Mouse (Mus musculus) NIH3T3 (cell line): ENCODE results near the gene Stpg1.
A peak's percentile ranks its signal among the peaks of the same experiment; 100 is the strongest.

ENCODE experiments used
- DNase-seq: peaks from one replicate; pipeline ENCODE4 v3.0.0-alpha.2; 2012; ENCODE audit warnings: low read depth

Stpg1 gene

GRCm38 (mm10) chr4:135494521-135495396 is at the start of gene Stpg1, which contains the start of gene Nipal3:
TSS of gene Stpg1 (plus strand) at chr4:135494790.
TSS of gene Nipal3 (minus strand) at chr4:135495038.
- peak; percentile 80 for DNase-seq

DNA sequence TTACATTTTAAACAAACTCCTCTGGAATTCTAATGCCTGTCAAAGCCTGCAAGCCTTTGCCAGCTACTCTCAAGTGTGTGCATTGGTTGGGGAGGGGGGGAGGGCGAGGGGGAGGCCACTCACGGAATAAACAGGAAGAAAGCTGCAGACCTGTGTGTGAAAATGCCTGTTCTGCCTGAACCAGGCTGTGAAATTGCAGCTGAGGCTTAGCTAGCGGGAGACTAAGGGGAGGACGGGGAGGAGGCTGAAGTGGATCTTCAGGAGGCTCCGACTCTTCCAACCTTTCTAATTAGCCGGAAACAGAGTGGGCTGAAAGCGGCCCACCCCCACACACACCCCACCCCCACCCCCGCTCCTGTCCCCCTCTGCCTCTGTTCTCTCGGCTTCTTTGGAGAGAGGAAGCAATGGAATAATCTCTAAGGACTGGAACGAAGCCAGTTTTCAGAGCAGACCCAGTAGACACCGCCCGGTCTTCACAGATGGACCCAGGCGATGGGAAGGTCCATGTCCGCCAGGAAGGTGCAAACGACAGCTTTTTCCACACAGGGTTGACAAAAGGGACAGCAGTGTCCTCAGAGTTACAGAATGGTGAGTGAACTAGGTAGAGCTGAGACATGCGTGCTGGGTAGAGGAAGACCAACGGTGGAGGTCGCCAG is 43.1 kb upstream of the Stpg1 start:
- no peak for DNase-seq

DNA sequence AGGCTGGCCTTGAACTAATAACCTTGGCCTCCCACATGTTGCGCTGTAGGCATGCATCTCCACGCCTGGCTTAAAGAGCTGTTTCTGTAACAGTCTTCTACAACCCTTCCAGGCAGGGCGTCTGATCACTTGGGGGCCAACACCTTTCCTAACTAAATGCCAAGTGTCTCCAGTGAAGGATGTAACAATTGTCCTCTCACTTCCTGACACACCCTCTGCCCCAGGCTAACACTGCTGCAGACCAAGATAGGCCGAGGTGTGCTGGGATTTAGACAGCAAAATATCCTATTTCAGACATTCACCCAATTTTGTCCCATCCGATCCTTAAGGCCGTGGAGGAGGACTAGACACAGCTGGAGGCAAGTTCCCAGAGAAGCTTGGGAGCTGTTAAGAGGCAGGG is 41.4 kb upstream of the Stpg1 start:
- no peak for DNase-seq

DNA sequence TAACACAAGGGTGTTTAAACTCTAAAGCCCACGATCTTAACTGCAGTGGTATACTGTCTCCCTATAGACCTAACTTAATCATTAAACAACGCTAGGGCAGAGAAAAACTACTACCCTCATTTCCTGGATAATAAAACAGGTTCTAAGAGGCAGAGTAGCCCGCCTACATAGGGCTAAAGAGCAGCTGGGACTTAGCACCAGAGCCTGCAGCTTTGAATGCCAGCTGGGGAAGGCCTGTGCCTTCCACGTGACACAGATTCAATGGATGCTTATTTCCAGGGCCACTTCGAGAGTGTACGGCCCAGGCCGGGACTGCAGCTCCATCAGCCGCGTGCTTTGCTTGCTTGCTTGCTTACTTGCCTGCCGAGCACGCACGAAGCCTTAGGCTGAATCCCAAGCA is 41.0 kb upstream of the Stpg1 start:
- no peak for DNase-seq

- DNase-seq, result no peak
Measured at GRCm38 (mm10) chr4:135463406-135463805, 31.2 kb upstream of the Stpg1 start.

- no peak for DNase-seq
Measured at GRCm38 (mm10) chr4:135477851-135478250, 16.7 kb upstream of the Stpg1 start.

- no peak for DNase-seq
Measured at GRCm38 (mm10) chr4:135480370-135480769, 14.2 kb upstream of the Stpg1 start.

- no peak for DNase-seq
Measured at GRCm38 (mm10) chr4:135485086-135485485, 9.5 kb upstream of the Stpg1 start.

DNA sequence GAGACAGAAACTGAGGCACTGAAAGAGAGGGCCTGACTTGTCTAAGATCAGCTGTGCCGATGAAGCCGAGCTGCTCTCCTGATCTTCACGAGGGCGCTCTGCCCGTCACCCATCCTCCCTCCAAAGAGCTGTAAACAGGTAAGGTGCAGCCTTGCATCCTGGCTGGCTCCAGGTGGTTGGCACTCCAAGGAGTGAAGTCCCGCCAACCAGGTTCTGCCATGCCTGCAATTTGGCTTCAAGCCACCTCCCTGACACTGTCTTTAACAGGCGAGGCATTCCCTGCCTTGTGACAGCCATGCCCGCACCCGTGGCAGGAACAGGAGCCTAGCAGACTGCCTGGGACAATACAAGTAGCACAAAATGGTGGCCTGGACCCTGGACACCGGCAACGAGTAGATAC is 8.2 kb upstream of the Stpg1 start:
- DNase-seq, result no peak

GRCm38 (mm10) chr4:135489256-135489655 is 5.3 kb upstream of the Stpg1 start:
- no peak for DNase-seq

- no peak for DNase-seq
Measured at GRCm38 (mm10) chr4:135493271-135493670, 1.3 kb upstream of the Stpg1 start.

DNA sequence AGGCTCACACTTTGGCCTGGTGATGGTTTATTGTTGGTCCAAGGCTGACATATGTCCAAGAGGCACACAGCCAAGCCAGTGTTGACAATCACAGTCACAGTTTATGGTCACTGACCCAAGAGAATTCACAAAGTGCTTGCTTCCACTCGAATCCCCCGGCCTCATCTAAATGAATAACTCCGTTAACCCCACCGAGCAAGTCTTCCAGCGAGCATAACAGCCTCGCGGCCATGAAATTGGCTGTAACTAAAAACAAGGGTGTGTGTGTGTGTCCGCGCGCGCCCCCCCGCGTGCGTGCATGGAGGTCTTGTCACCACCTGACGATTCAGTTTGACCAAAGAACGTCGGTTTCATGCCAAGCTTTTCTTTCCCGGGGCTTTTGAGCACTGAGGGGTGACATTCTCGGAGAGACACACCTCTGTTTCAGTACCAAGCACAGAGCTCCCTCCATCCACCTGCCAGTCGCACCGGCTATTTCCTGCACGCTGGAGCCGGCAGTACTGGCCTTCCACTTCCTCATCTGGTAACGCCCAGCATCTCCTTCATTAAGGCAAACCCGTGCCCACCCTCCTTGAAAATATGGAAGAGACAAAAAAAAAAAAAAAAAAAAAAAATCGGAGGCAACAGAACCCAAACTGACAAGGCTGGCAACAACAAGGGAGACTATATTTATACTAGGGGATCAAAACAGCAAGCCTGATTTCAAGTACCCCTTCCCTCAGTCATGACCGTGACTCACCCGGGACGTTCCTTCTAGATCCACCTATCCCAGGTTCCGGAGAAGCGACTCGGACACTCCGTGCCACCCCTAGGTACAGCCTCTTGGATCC is 684 bp upstream of the Stpg1 start:
- peak; percentile 46 for DNase-seq

- no peak for DNase-seq
Measured at GRCm38 (mm10) chr4:135495397-135495791, 804 bp downstream of the Stpg1 start.

DNA sequence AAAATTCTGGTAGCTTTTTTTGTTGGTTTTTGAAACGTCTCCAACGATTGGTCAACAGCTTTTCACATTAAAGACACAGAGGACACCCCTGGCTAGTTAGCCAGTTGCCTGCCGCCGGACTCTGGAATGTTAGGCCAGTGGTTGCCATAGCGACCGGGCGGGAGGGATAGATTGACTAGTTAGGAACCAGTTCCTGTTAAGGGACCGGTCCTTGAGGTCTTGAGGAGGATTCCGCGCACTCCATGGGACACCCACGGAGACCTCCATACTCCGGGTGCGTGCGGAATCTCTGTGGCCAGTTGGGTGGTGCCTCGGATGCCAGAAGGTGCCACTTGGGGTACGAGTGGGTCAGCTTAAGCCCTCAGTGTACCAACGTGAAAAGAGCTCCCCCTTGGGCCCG is 1.2 kb downstream of the Stpg1 start:
- DNase-seq, result peak; percentile 16

GRCm38 (mm10) chr4:135498136-135498535 is 3.5 kb downstream of the Stpg1 start:
- no peak for DNase-seq

GRCm38 (mm10) chr4:135499831-135500230 is 5.2 kb downstream of the Stpg1 start:
- DNase-seq, result no peak

DNA sequence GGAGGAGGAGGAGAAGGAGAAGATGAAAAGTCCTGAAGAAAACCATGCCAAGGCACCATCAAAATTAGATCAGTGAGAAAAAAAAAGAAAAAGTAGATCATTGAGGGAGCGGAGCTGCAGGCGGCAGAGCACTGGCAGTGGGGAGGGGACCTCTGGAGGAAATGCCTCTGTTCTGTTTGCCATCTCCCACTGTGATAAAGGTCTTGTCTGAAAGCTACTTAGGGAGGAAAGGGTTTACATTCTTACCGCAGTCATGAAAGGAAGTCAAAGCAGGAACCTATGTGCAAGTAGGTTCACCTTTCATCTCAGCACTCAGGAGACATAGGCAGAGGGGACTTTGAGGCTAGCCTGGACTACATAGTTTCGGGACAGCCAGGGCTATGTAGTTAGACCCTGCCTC is 7.0 kb downstream of the Stpg1 start:
- no peak for DNase-seq

DNA sequence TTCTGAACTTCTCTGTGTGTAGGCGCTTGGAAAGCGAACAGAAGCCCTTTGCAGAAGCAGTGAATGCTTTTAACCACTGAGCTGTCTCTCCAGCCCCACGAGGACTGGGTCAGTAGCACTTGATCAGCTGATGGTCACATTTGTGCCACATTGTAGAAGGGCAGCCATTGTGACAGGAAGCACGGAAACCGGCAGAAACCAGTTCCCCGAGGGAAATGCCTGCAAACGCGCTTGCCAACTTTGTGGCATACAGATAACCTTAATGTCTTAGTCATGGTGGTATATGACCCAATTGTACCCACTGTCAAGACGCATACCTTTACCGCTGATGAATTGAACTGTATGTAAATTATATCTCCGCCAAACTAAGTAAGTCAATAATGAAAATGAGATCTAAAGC is 11.2 kb downstream of the Stpg1 start:
- DNase-seq, result no peak

- DNase-seq, result peak; percentile 48
Measured at GRCm38 (mm10) chr4:135507547-135508350, 13.2 kb downstream of the Stpg1 start.

DNA sequence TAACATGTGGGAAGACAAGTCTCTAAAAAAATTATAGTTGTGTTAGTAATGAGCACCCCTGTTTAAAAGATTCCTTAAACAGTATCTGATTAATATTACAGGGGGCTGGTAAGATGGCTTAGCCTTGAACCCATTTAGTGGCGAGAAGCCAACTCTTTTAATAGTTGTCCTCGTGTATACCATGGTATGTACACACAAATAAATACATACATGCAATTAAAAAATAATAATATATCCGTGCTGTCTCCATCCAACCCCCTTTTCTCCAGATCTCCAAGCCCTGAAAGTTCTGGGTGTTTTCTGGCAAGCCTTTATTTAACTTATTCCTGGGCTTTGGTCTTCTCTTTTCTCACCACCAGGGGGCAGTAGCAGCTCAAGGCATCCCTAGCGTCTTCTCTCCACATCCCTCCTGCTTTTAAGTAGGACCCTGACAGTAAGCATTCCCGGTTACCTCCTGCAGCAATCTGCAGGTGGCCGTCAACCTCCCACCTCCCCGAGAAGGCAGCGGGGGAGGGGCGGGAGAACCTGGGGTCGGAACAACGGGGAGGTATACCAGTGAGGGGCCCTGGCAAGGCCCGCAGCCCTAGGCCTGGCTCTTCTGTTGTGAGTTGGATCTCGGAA is 13.9 kb downstream of the Stpg1 start:
- peak; percentile 87 for DNase-seq

GRCm38 (mm10) chr4:135509515-135509914 is 14.9 kb downstream of the Stpg1 start:
- DNase-seq, result no peak
